Mouse (Mus musculus): ENCODE results near the gene Fgfr1op.
"Not testable (repeated sequence)": the region's sequence is repeated elsewhere in the genome, so short reads cannot be mapped to it uniquely, and the experiment has no call there.

- TF ChIP-seq CTCF (IDR thresholded peaks at IDR 0.05; ENCODE audit: borderline replicate concordance, insufficient read depth, low read depth, low read length); POLR2A (IDR thresholded peaks at IDR 0.05; ENCODE audit: borderline replicate concordance, insufficient read depth, low read length): not testable (repeated sequence)
Observed at GRCm38 (mm10) chr17:8165608-8165945, 276 bp downstream of the Fgfr1op start.

All from cerebellum, adult 2 months (tissue).